Mouse (Mus musculus): Measurements from ENCODE around the gene Atp5f1. TPM values are rescaled to one million over a fixed set of nuclear protein-coding genes. Genes with fewer than 3 reads are reported as not detected.
A peak's percentile ranks its signal among the peaks of the same experiment; 100 is the strongest.

Gene Atp5f1
- polyA plus RNA-seq, 1 experiment, result 69.0 TPM

- Histone ChIP-seq H3K4me1 (ENCODE audit: control insufficient read depth, insufficient read depth, low read length) (no peaks in the 10 kb centered on the region), H3K27ac (ENCODE audit: control insufficient read depth, insufficient read depth, low read depth, low read length) (no peak overlapping the region), H3K36me3 (ENCODE audit: control insufficient read depth, insufficient read depth, low read length) (no peaks in the 10 kb centered on the region), H3K27me3 (ENCODE audit: control insufficient read depth, insufficient read depth, low read length) (no peaks in the 10 kb centered on the region), H3K4me3 (ENCODE audit: control insufficient read depth, low read depth, low read length) (no peak overlapping the region)
- TF ChIP-seq CTCF (IDR thresholded peaks at IDR 0.05; ENCODE audit: control insufficient read depth, insufficient read depth, insufficient replicate concordance, low read depth, low read length) (no peak), POLR2A (IDR thresholded peaks at IDR 0.05; ENCODE audit: control insufficient read depth, low read depth, low read length) (no peak)
These were observed 14.3 kb upstream of the Atp5f1 start for GRCm38 (mm10) chr3:105974174-105974573.

- no peaks in the 10 kb centered on the region for H3K36me3 ChIP-seq (ENCODE audit: control insufficient read depth, insufficient read depth, low read length)
These were observed 13.5 kb upstream of the Atp5f1 start, which contains the start of gene Ovgp1 for GRCm38 (mm10) chr3:105973411-105973810. Ovgp1 (plus strand) TSS chr3:105973711.

GRCm38 (mm10) chr3:105971831-105972446, 12.0 kb upstream of the Atp5f1 start:
- TF ChIP-seq POLR2A (IDR thresholded peaks at IDR 0.05; ENCODE audit: control insufficient read depth, low read depth, low read length), result no peak
- no peak for TF ChIP-seq CTCF (IDR thresholded peaks at IDR 0.05; ENCODE audit: control insufficient read depth, insufficient read depth, insufficient replicate concordance, low read depth, low read length)
- Histone ChIP-seq H3K36me3 (ENCODE audit: control insufficient read depth, insufficient read depth, low read length) (peaks cover 2% of the 10 kb centered on the region; the same call in 1 of the 2 replicates), H3K27ac (ENCODE audit: control insufficient read depth, insufficient read depth, low read depth, low read length) (no peak overlapping the region), H3K4me3 (ENCODE audit: control insufficient read depth, low read depth, low read length) (no peak overlapping the region), H3K27me3 (ENCODE audit: control insufficient read depth, insufficient read depth, low read length) (no peaks in the 10 kb centered on the region), H3K4me1 (ENCODE audit: control insufficient read depth, insufficient read depth, low read length) (no peaks in the 10 kb centered on the region)

More at GRCm38 (mm10) chr3:105973411-105973810, 13.5 kb upstream of the Atp5f1 start, which contains the start of gene Ovgp1:
- Histone ChIP-seq H3K27me3 (ENCODE audit: control insufficient read depth, insufficient read depth, low read length) (no peaks in the 10 kb centered on the region), H3K4me3 (ENCODE audit: control insufficient read depth, low read depth, low read length) (no peak within 1 kb of the TSS), H3K27ac (ENCODE audit: control insufficient read depth, insufficient read depth, low read depth, low read length) (no peak within 1 kb of the TSS), H3K4me1 (ENCODE audit: control insufficient read depth, insufficient read depth, low read length) (no peaks in the 10 kb centered on the region)
- TF ChIP-seq CTCF (IDR thresholded peaks at IDR 0.05; ENCODE audit: control insufficient read depth, insufficient read depth, insufficient replicate concordance, low read depth, low read length) (no peak), POLR2A (IDR thresholded peaks at IDR 0.05; ENCODE audit: control insufficient read depth, low read depth, low read length) (no peak)

- H3K36me3 ChIP-seq (ENCODE audit: control insufficient read depth, insufficient read depth, low read length), result peaks cover 4% of the 10 kb centered on the region
- TF ChIP-seq CTCF (IDR thresholded peaks at IDR 0.05; ENCODE audit: control insufficient read depth, insufficient read depth, insufficient replicate concordance, low read depth, low read length), result no peak
- no peak for TF ChIP-seq POLR2A (IDR thresholded peaks at IDR 0.05; ENCODE audit: control insufficient read depth, low read depth, low read length)
These were observed 801 bp upstream of the Atp5f1 start for GRCm38 (mm10) chr3:105960700-105961099.

GRCm38 (mm10) chr3:105959585-105959984, 314 bp downstream of the Atp5f1 start:
- H3K36me3 ChIP-seq (ENCODE audit: control insufficient read depth, insufficient read depth, low read length), result peaks cover 4% of the 10 kb centered on the region
- no peaks in the 10 kb centered on the region for H3K27me3 ChIP-seq (ENCODE audit: control insufficient read depth, insufficient read depth, low read length)
- peak overlapping the region; percentile 94 for H3K4me3 ChIP-seq (ENCODE audit: control insufficient read depth, low read depth, low read length)
- H3K27ac ChIP-seq (ENCODE audit: control insufficient read depth, insufficient read depth, low read depth, low read length), result peak overlapping the region; percentile 90
- no peaks in the 10 kb centered on the region for H3K4me1 ChIP-seq (ENCODE audit: control insufficient read depth, insufficient read depth, low read length)
- no peak for TF ChIP-seq CTCF (IDR thresholded peaks at IDR 0.05; ENCODE audit: control insufficient read depth, insufficient read depth, insufficient replicate concordance, low read depth, low read length)

More at GRCm38 (mm10) chr3:105960700-105961099, 801 bp upstream of the Atp5f1 start:
- Histone ChIP-seq H3K4me1 (ENCODE audit: control insufficient read depth, insufficient read depth, low read length) (no peaks in the 10 kb centered on the region), H3K4me3 (ENCODE audit: control insufficient read depth, low read depth, low read length) (peak overlapping the region; percentile 75), H3K27me3 (ENCODE audit: control insufficient read depth, insufficient read depth, low read length) (no peaks in the 10 kb centered on the region), H3K27ac (ENCODE audit: control insufficient read depth, insufficient read depth, low read depth, low read length) (no peak overlapping the region)

- H3K4me1 ChIP-seq (ENCODE audit: control insufficient read depth, insufficient read depth, low read length), result no peaks in the 10 kb centered on the region
- peaks cover 4% of the 10 kb centered on the region for H3K36me3 ChIP-seq (ENCODE audit: control insufficient read depth, insufficient read depth, low read length)
- H3K27me3 ChIP-seq (ENCODE audit: control insufficient read depth, insufficient read depth, low read length), result no peaks in the 10 kb centered on the region
- peak within 1 kb of the TSS; percentile 90 for H3K27ac ChIP-seq (ENCODE audit: control insufficient read depth, insufficient read depth, low read depth, low read length)
- TF ChIP-seq POLR2A (IDR thresholded peaks at IDR 0.05; ENCODE audit: control insufficient read depth, low read depth, low read length) (peak; percentile 98), CTCF (IDR thresholded peaks at IDR 0.05; ENCODE audit: control insufficient read depth, insufficient read depth, insufficient replicate concordance, low read depth, low read length) (no peak)
- peak within 1 kb of the TSS; percentile 94 for H3K4me3 ChIP-seq (ENCODE audit: control insufficient read depth, low read depth, low read length)
These were observed 822 bp downstream of the Atp5f1 start, which contains the start of gene Wdr77 for GRCm38 (mm10) chr3:105958974-105959580. Wdr77 (plus strand) TSS chr3:105959369.

GRCm38 (mm10) chr3:105958204-105958603, 1.7 kb downstream of the Atp5f1 start:
- Histone ChIP-seq H3K27me3 (ENCODE audit: control insufficient read depth, insufficient read depth, low read length) (no peaks in the 10 kb centered on the region), H3K4me3 (ENCODE audit: control insufficient read depth, low read depth, low read length) (peak overlapping the region; percentile 94), H3K4me1 (ENCODE audit: control insufficient read depth, insufficient read depth, low read length) (no peaks in the 10 kb centered on the region), H3K36me3 (ENCODE audit: control insufficient read depth, insufficient read depth, low read length) (peaks cover 2% of the 10 kb centered on the region), H3K27ac (ENCODE audit: control insufficient read depth, insufficient read depth, low read depth, low read length) (no peak overlapping the region)
- no peak for TF ChIP-seq CTCF (IDR thresholded peaks at IDR 0.05; ENCODE audit: control insufficient read depth, insufficient read depth, insufficient replicate concordance, low read depth, low read length)
- no peak for TF ChIP-seq POLR2A (IDR thresholded peaks at IDR 0.05; ENCODE audit: control insufficient read depth, low read depth, low read length)

Measured in testis, adult 2 months (tissue).